11 mouse cellular contexts compared by ENCODE assay signal in the genomic region with DNA sequence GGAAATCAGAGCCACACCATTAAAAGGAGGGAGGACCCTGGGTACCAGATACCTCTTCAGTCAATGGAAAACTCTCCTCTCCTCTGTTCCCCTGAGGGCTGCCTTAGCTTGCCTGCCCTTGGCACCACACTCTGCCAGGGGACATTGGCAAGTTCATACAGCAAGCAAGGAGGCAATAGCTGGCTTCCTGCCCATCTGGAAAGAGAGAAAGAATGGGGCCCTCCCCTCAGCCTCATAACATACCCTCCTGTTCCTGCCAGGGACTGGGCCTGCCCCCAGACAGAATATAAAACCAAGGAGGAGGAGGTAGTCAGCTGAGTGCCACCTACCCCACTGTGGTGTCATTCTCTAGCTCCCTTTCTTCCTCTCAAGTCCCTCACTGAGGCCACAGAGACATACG. TPM values are rescaled to one million over a fixed set of nuclear protein-coding genes. Genes with fewer than 3 reads are reported as not detected.
A peak's percentile ranks its signal among the peaks of the same experiment; 100 is the strongest.
DNase-seq lines count a peak whose midpoint lies in the region; ATAC-seq and TF ChIP-seq lines count a peak whose summit lies in the region.
"Had no signal": no experiment of that assay in that cellular context is flagged by ENCODE, and none has a peak within 500 bp of the region (broad histone marks: within the 10 kb centered on the region; RNA-seq: fewer than 3 reads in every experiment).

No protein-coding gene starts in this region.

- no peak overlapping the region for H3K4me2 ChIP-seq in hindbrain, postnatal 0 days (ENCODE audit: low read depth, low read length)
- H3K4me2 ChIP-seq: limb, embryonic 15.5 days had no signal

- peak; percentile 46; the same call in 1 of the 2 replicates for ATAC-seq in hindbrain, postnatal 0 days

- DNase-seq in gastrocnemius, adult 2 months: peak; percentile 53
- DNase-seq in gastrocnemius, postnatal 25 days: no peak
- DNase-seq in left cerebral cortex, postnatal 4 days: peak; percentile 76
- no peak for DNase-seq in left cerebral cortex, adult 11 months (ENCODE audit: low spot score)
- DNase-seq in hindbrain, postnatal 0 days (ENCODE audit: low spot score): peak; percentile 81
- DNase-seq in yolk sac, embryonic 10.5 days (ENCODE audit: low spot score): no peak
- DNase-seq in limb, embryonic 10.5 days (ENCODE audit: low spot score): no peak
- DNase-seq: embryo, embryonic 11 days had no signal

- TF ChIP-seq CTCF in gastrocnemius, adult 2 months (IDR thresholded peaks at IDR 0.05): no peak
- no peak for TF ChIP-seq CTCF in hindbrain, postnatal 0 days (IDR thresholded peaks at IDR 0.05; ENCODE audit: low read depth)

- no peaks in the 10 kb centered on the region for H3K9me3 ChIP-seq in hindbrain, postnatal 0 days (ENCODE audit: low read length)
- no peaks in the 10 kb centered on the region for H3K9me3 ChIP-seq in limb, embryonic 10.5 days (replicated peaks)
- H3K9me3 ChIP-seq: limb, embryonic 15.5 days had no signal

- no peak overlapping the region for H3K9ac ChIP-seq in hindbrain, postnatal 0 days (replicated peaks; ENCODE audit: low read length)
- H3K9ac ChIP-seq: limb, embryonic 15.5 days had no signal

- H3K27ac ChIP-seq in gastrocnemius, adult 2 months: no peak overlapping the region; the same call in 1 of the 2 replicates
- peak overlapping the region; percentile 69 for H3K27ac ChIP-seq in brown adipose tissue, adult 24 weeks (replicated peaks; ENCODE audit: low read depth, low read length)
- no peak overlapping the region for H3K27ac ChIP-seq in hindbrain, postnatal 0 days
- no peak overlapping the region for H3K27ac ChIP-seq in limb, embryonic 10.5 days
- H3K27ac ChIP-seq: limb, embryonic 15.5 days had no signal

- H3K36me3 ChIP-seq in hindbrain, postnatal 0 days (ENCODE audit: insufficient read depth, low read length): no peaks in the 10 kb centered on the region
- no peaks in the 10 kb centered on the region for H3K36me3 ChIP-seq in limb, embryonic 10.5 days
- H3K36me3 ChIP-seq: limb, embryonic 15.5 days had no signal

- 0 out of 2 replicates have a peak, but pooled peaks cover 12% of the 10 kb centered on the region for H3K27me3 ChIP-seq in hindbrain, postnatal 0 days (ENCODE audit: insufficient read depth, low read length)
- peaks cover 33% of the 10 kb centered on the region for H3K27me3 ChIP-seq in limb, embryonic 10.5 days (ENCODE audit: low read depth, poor library complexity, severe bottlenecking)

- WGBS in hindbrain, postnatal 0 days: 40% methylated on average over 1 of the region's 1 CpGs
- 90% methylated on average over 1 of the region's 1 CpGs for WGBS in limb, embryonic 10.5 days

- H3K4me3 ChIP-seq in gastrocnemius, adult 2 months: no peak overlapping the region
- no peak overlapping the region for H3K4me3 ChIP-seq in brown adipose tissue, adult 24 weeks (ENCODE audit: insufficient read depth, low read depth, low read length)
- H3K4me3 ChIP-seq in hindbrain, postnatal 0 days (ENCODE audit: low read length): no peak overlapping the region
- no peak overlapping the region for H3K4me3 ChIP-seq in limb, embryonic 10.5 days
- H3K4me3 ChIP-seq: limb, embryonic 15.5 days had no signal

- peaks cover 14% of the 10 kb centered on the region for H3K4me1 ChIP-seq in brown adipose tissue, adult 24 weeks (ENCODE audit: control insufficient read depth, insufficient read depth, insufficient read length, low read length)
- 0 out of 2 replicates have a peak, but pooled peaks cover 16% of the 10 kb centered on the region for H3K4me1 ChIP-seq in hindbrain, postnatal 0 days (ENCODE audit: insufficient read depth, low read length)
- peaks cover 14% of the 10 kb centered on the region for H3K4me1 ChIP-seq in limb, embryonic 10.5 days

- intact Hi-C loops in gastrocnemius, adult 2 months (cut with DNase I): no loop called here
- intact Hi-C loops in left cerebral cortex, postnatal 4 days (cut with DNase I): no loop called here

RNA-seq across cellular contexts. Expression of gene Tns1, which starts 5.1 kb away (rescaled TPM):
- 100 to 1,000 TPM; 294 to 305 TPM for total RNA-seq in gastrocnemius, adult 2 months (2021)
- total RNA-seq in gastrocnemius, postnatal 25 days (2021): 100 to 1,000 TPM; 205 to 234 TPM
- total RNA-seq in left cerebral cortex, postnatal 4 days (2021): 10 to 100 TPM; 19.6 to 21.4 TPM
- polyA plus RNA-seq in brown adipose tissue, adult 24 weeks (2012; ENCODE audit: insufficient read depth, insufficient read length, missing spikeins): 237 and 280 TPM in 2 replicates
- 24.1 and 28.0 TPM in 2 replicates for total RNA-seq in hindbrain, postnatal 0 days (2014; rRNA removed)
- polyA plus RNA-seq in hindbrain, postnatal 0 days (2015; fragmentation: Nextera tagmentation; extraction: Ambion mirVana): 10.3 and 11.7 TPM in 2 replicates
- 38.6 and 46.7 TPM in 2 replicates for polyA plus RNA-seq in limb, embryonic 10.5 days (2016; fragmentation: Nextera tagmentation; extraction: Ambion mirVana)

RNA-seq across cellular contexts. Expression of gene Rufy4, which starts 6.2 kb away (rescaled TPM):
- total RNA-seq in gastrocnemius, adult 2 months (2021): under 1 TPM in 1 of 2 experiments, not detected in 1; 0.08 TPM
- under 1 TPM in 1 of 2 experiments, not detected in 1; 0.16 TPM for total RNA-seq in gastrocnemius, postnatal 25 days (2021)
- total RNA-seq in left cerebral cortex, postnatal 4 days (2021): under 1 TPM in 1 of 2 experiments, not detected in 1; 0.20 TPM
- polyA plus RNA-seq in brown adipose tissue, adult 24 weeks (2012; ENCODE audit: insufficient read depth, insufficient read length, missing spikeins): 1.8 and 2.1 TPM in 2 replicates
- not detected in 2 replicates for total RNA-seq in hindbrain, postnatal 0 days (2014; rRNA removed)
- polyA plus RNA-seq in hindbrain, postnatal 0 days (2015; fragmentation: Nextera tagmentation; extraction: Ambion mirVana): 0.08 and 0.10 TPM in 2 replicates
- 0.08 and 0.13 TPM in 2 replicates for polyA plus RNA-seq in limb, embryonic 10.5 days (2016; fragmentation: Nextera tagmentation; extraction: Ambion mirVana)

RNA-seq across cellular contexts. Expression of gene Cxcr2, which starts 34.7 kb away (rescaled TPM):
- under 1 TPM in 1 of 2 experiments, not detected in 1; 0.10 TPM for total RNA-seq in gastrocnemius, adult 2 months (2021)
- total RNA-seq in gastrocnemius, postnatal 25 days (2021): not detected
- total RNA-seq in left cerebral cortex, postnatal 4 days (2021): under 1 TPM in 1 of 2 experiments, not detected in 1; 0.12 TPM
- not detected in 2 replicates for polyA plus RNA-seq in brown adipose tissue, adult 24 weeks (2012; ENCODE audit: insufficient read depth, insufficient read length, missing spikeins)
- total RNA-seq in hindbrain, postnatal 0 days (2014; rRNA removed): 0.52 TPM in 1 of 2 replicates, not detected in the other
- polyA plus RNA-seq in hindbrain, postnatal 0 days (2015; fragmentation: Nextera tagmentation; extraction: Ambion mirVana): 0.05 and 0.18 TPM in 2 replicates
- polyA plus RNA-seq in limb, embryonic 10.5 days (2016; fragmentation: Nextera tagmentation; extraction: Ambion mirVana): 0.06 and 0.19 TPM in 2 replicates
- total RNA-seq: layer of hippocampus, postnatal 14 days had no signal

Comparison
In these comparisons a context has a peak if more than half of its experiments do, and no peak if none do; other contexts are left out.
1. DNase-seq: peak in gastrocnemius, adult 2 months (single experiment), left cerebral cortex, postnatal 4 days (single experiment) and hindbrain, postnatal 0 days (single experiment); none in gastrocnemius, postnatal 25 days (single experiment), left cerebral cortex, adult 11 months (single experiment), yolk sac, embryonic 10.5 days (single experiment) and limb, embryonic 10.5 days (single experiment).